8 mouse cellular contexts compared by ENCODE assay signal in genomic region chr3:128088207-128088606, GRCm38 (mm10).
A peak's percentile ranks its signal among the peaks of the same experiment; 100 is the strongest.
DNase-seq lines count a peak whose midpoint lies in the region; ATAC-seq lines count a peak whose summit lies in the region.

No protein-coding gene starts in this region.

- DNase-seq in right cerebral cortex, adult 18-20 months = peak; percentile 22
- no peak for DNase-seq in right cerebral cortex, postnatal 36 days (ENCODE audit: low spot score in 2 of 2)
- peak; percentile 80 for DNase-seq in embryo, embryonic 10 days (ENCODE audit: low spot score)
- DNase-seq in layer of hippocampus, adult 8-10 months (ENCODE audit: low spot score in 2 of 2) = peak; percentile 7 to 11
- DNase-seq in lung, postnatal 25 days (ENCODE audit: low spot score) = peak; percentile 13
- peak; percentile 26 for DNase-seq in right cerebral cortex, postnatal 14 days
- DNase-seq in gastrocnemius, adult 8-10 months (ENCODE audit: low spot score in 2 of 2) = no peak

- ATAC-seq in hematopoietic stem cell, adult 5-6 weeks (replicated peaks in 1 of 2; ENCODE audit: insufficient read depth in 1 of 2, low FRiP score in 2 of 2, low TSS enrichment in 1 of 2, low read depth in 1 of 2, poor library complexity in 2 of 2, severe bottlenecking in 2 of 2) = peak; percentile 97 to 99

Comparison
In these comparisons a context has a peak if more than half of its experiments do, and no peak if none do; other contexts are left out.
1. DNase-seq: peak in right cerebral cortex, adult 18-20 months (single experiment), embryo, embryonic 10 days (single experiment), layer of hippocampus, adult 8-10 months (2 of 2), lung, postnatal 25 days (single experiment) and right cerebral cortex, postnatal 14 days (single experiment); none in right cerebral cortex, postnatal 36 days (0 of 2) and gastrocnemius, adult 8-10 months (0 of 2).